Mouse (Mus musculus): Measurements from ENCODE around the gene Grik3.

Grik3 gene

DNA sequence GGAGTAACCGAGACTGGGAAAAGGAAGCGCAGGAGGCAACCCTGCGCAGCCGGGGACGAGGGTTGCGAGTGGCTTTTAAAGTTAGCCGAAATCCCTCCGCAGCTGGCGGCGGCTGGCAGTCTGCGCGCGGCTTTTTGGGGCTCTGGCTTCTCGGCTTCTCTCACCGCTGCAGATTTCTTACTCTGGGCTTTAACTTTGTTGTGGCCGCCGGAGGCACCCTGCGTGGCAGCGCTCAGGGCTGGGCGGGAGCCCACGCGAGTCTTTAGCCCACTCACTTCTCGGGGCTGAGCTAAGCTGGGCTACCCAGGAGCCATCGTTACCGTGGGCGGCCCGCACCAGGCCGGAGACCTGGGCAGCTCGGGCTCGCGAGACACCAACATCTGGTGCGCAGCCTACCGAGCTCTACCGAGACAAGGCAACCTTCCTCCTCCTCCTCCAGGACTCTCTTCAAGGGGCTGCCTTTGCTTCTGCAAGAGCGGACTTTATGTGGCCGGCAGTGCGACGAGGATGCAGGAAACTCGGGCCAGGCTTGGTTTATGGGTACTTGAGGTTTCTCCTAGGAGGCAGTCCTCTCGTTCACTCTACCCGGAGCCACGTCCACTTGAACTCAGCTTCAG lies 1.1 kb downstream of the Grik3 start:
- DNase-seq (ENCODE audit: low read depth, low spot score), result peak; percentile 38

DNA sequence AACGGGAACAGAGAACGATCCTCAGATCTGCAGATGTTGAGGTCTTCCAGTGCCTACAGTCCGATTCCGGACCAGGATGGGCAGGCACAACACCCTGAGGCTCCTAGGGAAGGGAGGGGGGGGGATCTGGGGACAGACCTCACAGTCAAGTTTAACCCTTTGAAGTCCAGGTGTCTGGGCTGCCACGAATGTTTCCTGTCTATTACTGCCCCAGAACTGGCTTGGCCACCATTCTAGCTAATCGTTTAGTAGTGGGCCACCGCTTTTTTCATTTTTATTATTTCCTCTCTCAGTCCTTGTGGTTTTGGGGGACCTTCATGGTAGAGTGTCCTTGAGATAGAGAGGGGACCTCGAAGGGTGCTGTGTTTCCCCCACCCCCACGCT lies 1.6 kb downstream of the Grik3 start:
- no peak for DNase-seq (ENCODE audit: low read depth, low spot score)

DNA sequence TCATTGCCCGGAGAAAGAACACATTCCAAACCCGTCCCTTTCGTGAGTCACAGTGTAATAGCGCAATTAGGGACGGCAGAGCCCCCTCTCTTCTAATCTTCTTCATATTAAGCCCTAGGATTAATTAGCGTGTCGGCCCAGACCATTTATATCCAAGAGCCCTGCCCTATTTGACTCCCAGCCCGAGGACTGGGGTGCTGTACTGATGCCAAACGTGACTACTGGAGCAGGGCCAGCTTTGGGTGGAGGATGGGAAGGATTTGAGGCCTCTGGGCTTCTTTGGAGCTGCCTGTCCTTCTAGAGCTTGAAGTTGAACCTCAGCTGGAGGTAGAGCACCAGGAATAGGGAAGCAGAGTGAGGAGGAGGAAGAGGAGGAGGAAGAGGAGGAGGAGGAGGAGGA lies 2.2 kb downstream of the Grik3 start:
- DNase-seq (ENCODE audit: low read depth, low spot score), result no peak

DNA sequence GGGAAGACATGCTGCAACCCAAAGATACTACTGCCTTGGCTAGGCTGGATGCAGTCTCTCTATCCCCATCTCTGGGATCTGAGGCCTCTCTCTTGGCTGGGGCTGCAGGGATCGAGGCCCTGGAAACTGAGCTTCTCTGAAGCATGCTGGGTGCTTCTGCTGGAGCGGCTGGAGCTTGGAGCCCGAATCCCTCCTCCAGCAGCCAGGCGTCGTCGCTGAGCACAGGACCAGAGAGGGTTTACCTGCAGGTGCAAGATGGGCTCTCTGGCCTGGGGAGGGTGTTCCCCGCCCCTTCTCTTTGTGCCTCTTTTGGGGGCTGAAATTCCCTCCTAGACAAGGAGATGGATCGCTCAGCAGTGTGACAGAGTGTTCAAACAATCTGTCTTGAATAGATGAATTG lies 2.6 kb downstream of the Grik3 start:
- DNase-seq (ENCODE audit: low read depth, low spot score), result peak; percentile 66

DNA sequence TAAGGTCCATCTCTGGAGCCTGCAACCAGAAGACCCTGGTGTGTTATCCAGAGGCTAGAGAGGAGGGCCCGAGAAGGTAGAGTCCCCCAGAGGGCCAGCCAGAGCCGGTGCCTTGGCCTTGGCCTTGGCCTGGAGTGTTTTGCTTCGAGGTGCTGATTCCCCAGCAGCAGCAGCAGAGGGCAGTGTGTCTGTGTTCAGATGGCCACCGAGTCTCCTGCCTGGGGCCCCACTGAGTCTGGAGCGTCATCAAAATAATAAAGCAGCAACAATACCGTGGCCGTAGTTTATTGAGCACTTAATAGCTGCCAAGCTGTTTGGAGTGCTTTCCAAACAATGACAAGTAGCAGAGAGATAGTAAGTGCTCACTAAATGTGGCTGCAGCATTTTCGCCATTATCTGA lies 5.0 kb downstream of the Grik3 start:
- DNase-seq (ENCODE audit: low read depth, low spot score), result peak; percentile 55

DNA sequence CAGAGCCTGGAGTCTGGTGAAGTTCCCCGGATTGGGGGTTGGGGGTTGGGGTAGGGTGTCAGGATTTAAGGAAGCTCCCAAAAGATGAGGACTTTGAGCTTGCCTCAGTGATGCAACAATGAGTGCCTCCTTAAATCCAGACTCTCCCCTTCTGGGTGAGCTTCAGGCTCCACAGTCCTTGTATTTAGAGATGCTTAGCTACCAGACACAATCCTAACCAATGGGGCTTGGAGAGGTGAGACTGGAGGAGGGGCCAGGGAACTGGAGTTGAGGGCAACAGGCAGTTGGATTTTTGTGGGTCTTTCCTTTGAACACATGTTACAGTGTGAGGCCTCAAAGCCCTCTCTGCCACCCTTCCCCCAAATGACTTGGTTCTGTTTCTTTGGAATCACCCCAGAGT lies 6.5 kb downstream of the Grik3 start:
- no peak for DNase-seq (ENCODE audit: low read depth, low spot score)

DNA sequence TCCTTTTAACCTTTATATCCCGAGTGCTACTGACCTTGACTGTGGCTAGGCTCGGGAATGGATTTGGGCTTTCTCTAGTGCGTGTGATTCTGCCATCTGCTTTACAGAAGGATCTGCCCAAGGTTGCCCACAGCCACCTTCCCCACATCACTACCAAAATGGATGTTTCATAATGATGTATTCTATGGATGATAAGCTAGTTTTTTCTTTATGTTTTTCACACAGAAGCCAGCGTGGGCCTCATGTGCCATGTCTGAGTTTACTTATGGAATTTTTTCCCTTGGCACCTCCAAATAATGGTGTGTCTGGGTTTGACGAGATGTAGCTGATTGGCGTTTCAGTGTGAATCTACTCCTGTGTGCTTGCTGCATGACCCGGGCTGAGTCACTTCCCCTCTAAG lies 7.0 kb downstream of the Grik3 start:
- peak; percentile 50 for DNase-seq (ENCODE audit: low read depth, low spot score)

DNA sequence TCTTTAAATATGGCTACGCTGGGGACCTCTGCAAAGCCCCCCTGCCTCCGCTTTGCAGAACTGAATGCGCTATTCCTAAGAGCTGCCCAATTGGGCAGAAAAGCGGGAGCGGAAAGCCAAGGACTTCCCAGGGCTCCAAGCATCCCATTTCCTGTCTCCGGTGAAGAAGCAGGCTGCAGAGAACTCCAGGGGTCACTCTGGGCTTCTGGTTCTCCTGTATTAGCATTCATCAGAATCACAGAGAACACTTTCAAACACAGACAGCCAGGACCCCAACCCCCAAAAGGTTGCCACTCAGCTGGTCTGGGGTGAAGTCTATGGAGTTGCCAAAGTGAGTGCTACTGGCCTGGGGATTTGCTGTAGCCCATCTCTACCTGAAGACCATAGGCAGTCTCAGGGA lies 8.4 kb downstream of the Grik3 start:
- no peak for DNase-seq (ENCODE audit: low read depth, low spot score)

DNA sequence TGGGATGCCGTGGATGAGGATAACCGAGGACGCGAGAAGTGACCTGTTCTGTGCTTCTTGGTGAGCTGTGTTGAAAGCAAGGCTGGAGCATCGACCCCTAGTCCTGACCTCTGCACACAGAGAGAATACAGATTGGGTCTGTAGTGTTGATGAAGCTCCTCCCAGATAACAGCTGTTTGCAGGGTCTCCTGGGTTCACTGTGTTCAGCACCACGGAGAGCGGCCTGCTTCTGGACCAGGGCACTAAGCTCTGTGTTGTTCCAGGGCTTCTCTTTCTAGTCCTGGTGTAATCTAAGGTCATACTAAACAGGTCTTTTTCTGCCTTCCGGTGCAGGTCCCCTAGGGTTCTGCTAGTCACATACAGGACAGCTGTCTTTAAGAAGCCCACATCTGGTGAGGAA lies 12.4 kb downstream of the Grik3 start:
- no peak for DNase-seq (ENCODE audit: low read depth, low spot score)

DNA sequence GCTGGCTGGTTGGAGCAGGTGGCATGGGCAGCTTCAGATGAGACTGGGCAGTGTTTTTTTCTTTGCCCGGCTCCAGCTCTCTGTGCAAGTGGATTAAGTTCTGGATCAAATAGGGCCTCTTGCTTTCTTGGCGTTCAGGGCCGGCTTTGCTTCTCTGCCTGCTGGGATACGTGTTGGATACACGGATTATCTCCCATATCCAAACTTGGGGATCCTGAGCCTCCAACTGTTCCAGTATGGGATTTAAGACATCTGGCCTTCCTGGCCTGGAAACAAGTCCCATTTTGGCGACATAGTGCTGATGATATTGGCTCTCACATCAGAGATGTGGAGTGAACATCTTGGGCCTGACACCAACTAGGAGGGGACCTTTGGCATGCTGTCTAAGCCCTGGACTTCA lies 21.9 kb downstream of the Grik3 start:
- DNase-seq (ENCODE audit: low read depth, low spot score), result no peak

DNA sequence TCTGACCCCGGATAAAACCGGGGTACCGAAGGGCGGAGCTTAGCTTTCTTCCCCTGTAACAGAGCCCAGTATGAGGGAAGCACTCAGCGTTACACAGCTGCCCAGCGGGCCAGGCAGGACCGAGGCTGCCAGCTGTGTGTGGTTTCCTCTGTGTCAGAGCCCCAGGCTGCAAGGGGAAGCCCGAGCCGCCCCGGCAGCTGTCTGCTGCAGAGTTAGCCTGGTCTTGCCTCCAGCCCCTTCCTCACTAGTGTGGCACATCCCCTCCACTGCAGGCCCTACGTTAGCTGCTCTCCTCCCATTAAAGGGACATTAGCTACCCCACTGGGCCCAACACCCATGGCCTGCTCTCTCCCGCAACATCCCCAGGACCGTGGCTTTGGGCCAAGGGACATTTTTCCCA lies 25.1 kb downstream of the Grik3 start:
- DNase-seq (ENCODE audit: low read depth, low spot score), result peak; percentile 32

DNA sequence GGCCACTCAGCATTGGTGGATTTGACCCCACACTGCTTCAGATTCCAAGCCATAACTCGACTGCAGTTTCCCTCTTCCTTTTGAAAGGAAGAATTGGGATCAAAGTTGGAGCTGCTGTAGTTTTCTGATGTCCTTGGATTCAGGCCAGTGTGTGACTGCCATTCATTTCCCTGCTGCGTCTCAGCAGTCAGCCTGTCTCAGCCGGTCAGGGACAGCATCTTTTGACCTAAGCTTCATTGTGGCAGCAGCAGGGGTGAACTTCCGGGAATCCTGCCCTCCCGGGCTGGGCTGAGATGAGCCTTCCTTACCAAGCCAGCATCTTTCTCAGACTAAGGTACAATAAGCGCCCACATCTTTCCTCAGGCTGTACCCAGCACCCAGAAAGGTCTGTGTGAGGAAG lies 26.1 kb downstream of the Grik3 start:
- peak; percentile 30 for DNase-seq (ENCODE audit: low read depth, low spot score)

DNA sequence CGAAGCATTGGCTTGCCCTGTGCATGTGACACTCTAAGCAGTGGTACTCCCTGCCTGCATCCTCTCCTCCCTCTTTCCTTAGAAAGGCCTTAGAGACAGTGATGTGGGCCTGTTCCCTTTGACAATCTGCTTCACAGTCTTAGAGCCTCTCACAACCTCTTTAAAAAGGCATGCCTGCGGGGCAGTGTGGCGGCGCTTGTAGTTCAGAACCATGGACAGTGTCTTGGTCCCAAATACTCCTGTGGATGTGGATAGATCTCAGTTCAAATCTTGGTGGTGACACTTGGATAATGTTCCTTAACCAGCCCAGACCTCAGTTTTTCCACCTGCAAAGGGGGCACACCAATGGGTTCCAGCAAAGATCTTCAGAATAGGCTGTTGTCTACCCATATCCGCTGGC lies 28.4 kb downstream of the Grik3 start:
- DNase-seq (ENCODE audit: low read depth, low spot score), result no peak

DNA sequence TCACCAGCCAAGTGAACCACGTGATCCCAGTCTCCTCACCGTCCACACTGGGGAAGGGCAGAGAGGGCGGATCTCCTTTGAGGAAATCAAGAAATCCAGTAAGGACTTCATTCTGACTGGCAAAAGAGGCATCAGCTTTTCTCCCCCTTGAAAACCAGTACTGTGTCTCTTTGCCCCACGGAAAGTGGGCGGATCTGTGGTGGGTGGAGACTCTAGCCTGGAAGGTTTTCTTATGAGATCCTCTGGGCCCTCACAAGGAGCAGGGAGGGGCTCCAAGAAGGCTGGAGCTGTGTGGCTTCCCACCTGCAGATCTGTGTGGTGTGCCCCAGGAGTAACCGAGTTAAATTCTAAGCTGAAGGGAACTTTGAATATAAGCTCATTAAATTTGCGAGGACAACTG lies 32.4 kb downstream of the Grik3 start:
- no peak for DNase-seq (ENCODE audit: low read depth, low spot score)

DNA sequence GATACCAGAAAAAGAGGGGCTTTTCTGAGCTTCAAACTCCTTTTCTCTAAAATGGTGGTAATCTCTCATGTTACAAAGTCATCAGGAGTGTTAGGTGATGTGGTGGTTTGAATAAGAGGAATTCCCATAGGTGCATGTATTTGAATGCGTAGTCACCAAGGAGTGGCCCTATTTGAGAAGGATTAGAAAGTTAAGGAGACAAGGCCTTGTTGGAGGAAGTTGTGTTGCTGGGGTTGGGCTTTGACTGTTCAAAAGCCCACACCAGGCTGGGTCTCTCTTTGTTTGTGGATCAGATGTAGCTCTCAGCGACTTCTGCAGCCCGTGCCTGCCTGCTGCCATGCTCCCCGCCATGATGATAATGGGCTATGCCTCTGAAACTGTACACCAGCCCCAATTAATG lies 34.8 kb downstream of the Grik3 start:
- DNase-seq (ENCODE audit: low read depth, low spot score), result no peak

DNA sequence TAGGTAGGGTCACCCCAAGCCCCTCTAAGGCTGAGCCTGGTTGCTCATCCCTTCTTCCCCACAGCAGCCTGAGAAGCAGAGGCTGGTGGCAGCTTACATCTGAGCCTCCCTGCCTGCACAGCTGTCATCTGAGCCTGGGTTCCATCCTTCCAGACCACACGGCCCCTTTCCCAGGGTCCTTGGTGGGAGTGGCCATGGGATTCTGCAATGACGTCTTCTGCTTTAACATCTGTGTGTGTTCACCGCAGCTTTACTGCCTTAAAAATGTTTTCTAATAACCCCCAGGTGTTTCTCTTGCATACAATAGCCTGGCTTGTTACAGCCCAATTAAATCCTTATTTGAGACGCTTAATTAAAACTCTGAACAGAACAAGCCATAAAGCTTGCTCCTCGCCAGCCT lies 35.9 kb downstream of the Grik3 start:
- no peak for DNase-seq (ENCODE audit: low read depth, low spot score)

DNA sequence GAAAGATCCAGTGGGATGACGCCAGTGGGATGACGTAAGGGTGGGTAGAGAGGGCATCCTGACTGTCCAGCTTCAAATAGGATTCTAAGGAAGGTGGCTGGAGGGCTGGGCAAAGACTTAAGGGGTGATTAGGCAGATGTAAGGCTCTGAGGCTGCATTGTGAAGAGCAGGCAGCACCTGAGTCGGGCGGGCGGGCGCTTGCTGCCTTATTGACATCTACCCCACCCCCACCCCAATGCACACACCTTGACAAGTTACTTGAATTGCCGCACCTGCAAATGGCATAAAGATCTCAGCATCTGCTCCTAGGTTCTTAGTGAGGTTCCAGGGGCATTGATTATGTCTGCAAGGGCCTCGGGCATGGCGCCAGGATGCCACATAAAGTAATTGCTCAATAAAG lies 43.5 kb downstream of the Grik3 start:
- no peak for DNase-seq (ENCODE audit: low read depth, low spot score)

DNA sequence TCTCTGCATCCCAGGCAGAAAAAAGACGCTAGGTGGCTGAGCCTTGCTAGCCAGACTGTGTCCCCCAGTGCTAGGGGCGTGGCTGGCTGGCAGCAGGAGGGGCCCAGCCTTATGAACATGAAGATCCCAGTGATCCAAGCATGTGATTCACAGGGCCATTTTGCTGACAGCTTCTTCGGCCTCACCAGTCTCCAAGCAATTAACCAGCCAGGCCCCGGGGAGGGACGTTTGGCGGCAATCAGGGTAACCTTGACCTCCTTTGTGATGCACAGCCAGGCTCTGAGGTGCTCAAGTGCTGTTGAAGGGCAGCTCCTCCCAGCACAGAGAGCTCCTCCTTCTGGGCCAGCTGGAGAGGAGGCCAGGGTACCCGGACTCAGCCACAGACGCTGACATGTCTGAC lies 43.9 kb downstream of the Grik3 start:
- peak; percentile 65 for DNase-seq (ENCODE audit: low read depth, low spot score)

DNA sequence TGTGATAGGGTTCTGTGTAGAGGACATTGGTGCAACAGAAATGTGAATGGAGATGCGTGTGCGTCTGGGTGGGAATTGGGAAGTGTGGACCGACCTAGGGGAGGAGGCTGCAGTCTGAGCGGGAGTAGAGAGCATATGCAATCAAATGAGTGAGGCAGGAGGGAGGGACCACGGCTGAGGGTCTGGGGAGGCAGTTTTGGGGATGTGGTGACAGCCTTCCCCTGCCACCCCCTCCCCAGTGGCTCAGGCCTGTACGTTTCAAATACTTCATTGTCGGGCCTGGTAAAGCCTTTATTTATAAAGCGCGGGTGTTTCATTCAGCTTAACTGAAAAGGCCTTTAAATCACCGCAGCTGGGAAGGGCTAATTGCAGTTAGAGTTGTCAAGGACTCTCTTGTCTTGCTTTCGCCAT lies 44.5 kb downstream of the Grik3 start:
- no peak for DNase-seq (ENCODE audit: low read depth, low spot score)

DNA sequence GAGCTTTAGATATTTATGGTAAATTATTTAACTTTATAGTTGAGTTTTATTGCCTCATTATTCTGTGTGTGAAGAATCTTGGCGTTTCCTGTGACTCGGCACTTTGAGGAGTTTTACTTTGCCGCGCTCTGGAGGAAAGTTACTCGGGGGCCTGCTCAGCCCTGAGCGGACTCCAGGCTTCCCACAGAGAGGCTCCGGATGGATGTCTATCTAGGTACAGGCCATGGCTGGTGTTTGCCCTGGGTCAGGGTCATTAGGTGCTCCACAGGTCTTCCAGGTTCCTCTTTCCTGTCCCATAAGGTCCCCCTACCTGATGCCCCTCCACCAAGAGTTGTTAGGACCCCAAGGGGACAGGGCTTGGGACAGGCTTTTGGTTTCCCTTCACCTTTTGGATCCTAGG lies 45.0 kb downstream of the Grik3 start:
- no peak for DNase-seq (ENCODE audit: low read depth, low spot score)

DNA sequence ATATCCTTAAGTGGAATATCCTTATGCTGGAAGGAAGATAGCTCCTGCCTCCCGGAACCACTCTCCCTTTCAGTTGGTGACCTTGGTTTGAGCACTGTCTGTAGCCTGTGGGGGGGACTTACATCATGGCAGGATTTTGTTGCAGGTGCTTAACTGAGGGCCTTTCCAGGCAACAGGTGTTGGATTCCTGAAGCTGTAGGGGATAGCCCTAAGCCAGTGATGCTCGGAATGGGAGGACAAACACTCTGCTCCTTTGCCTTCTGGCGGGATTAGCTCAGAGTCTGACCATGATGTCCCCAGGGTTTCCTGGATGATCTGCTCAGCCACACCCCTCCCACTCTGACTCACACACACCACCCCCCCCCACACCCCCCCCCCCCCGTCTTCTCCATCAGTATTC lies 45.5 kb downstream of the Grik3 start:
- no peak for DNase-seq (ENCODE audit: low read depth, low spot score)

DNA sequence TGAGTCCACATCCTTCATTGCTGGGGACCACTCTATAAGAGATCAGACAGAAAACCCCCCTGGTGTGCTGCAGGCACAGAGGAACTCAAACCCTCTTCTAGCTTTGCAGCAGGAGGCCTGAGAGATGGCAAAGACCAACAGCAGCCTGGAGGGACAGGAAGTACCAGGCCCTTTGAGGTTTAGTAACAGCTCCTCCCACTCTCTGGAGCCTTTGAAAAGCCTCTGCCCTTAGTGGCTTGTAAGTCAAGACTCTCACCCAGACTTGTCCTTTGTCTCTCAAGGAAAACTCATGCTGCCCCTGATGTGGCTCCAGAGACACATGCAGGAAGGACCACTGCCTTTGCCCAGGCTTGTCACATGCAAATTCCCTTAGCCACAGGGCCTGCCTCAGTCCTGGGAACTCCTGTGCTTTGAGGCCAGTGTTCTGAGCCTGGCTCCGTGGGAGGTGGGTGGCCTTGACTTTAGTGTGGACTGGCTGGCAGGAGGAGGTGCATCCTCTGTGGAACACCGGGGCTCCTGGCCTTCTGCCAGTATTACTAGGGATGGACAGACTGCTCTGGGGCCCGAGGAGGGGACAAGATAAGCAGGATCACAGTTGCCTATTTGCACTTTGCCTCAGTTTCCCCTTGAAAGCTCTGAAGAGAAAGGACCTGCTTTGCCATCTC lies 47.9 kb downstream of the Grik3 start:
- DNase-seq (ENCODE audit: low read depth, low spot score), result no peak

DNA sequence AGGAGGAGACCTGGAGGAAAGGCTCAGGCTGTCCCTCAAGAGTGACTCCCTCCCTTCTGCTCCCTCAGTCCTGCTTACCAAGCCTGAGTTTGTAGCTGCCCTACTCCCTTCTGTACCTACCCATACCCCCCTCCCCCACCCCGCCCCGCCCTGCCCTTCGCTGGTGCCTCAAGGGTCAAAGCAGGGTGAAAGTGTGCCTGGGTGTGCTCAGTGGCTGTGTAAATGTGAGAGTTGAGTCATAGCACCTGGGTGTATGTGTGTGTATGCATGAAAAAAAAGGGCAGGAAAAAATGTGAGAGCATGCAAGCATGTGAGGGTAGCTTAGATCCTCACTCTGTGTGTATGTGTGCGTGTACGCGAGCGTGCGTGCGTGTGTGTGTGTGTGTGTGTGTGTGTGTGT lies 49.1 kb downstream of the Grik3 start:
- no peak for DNase-seq (ENCODE audit: low read depth, low spot score)

DNA sequence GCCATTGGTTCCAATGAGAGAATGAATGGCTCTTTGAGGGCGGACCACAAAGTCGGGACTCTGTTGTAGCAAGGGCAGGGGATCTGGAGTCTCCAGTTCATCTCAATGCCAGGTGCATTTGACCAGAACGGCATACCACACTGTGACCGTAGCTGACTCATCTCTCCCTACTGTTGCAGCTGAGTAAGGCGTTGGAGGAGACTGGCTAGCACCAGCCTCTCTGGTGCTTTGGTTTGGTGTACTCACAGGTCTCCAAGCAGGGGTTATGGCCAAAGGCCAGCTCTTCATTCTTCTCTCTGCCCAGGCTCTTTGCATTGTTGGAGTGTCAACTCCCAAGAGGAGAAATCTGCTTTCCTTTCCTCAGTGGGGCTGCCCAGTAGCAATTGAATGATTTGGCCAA lies 52.7 kb downstream of the Grik3 start:
- DNase-seq (ENCODE audit: low read depth, low spot score), result no peak
